Mouse (Mus musculus) Patski (cell line): Measurements from ENCODE around the gene Pccb. TPM values are rescaled to one million over a fixed set of nuclear protein-coding genes. Genes with fewer than 3 reads are reported as not detected.

Experiments
- ATAC-seq: fragments of 100-300 bp; one replicate; pipeline ENCODE4 v1.8.0; 2021
- CTCF ChIA-PET: fragments of 350-600 bp; sonication (Branson Sonifier 250); formaldehyde crosslinking; loops from one replicate; lab custom pipeline; 2022; ENCODE audit warnings: inconsistent platforms; lab: Charles Lee
- POLR2A ChIA-PET: fragments of 350-600 bp; sonication (Branson Sonifier 250); formaldehyde crosslinking; loops from one replicate; lab custom pipeline; 2022; ENCODE audit warnings: antibody characterized with exemption, inconsistent platforms; lab: Charles Lee
- DNase-seq: peaks from one replicate; pipeline ENCODE4 v3.0.0-alpha.2; 2011; ENCODE audit warnings: low read depth, low spot score
- H3K27me3 ChIP-seq: fragments of 371-371 bp; one replicate; pipeline ENCODE4 v1.5.1; 2021
- CTCF ChIP-seq: fragments of 100-300 bp; IDR thresholded peaks from one replicate; pipeline ENCODE4 v1.5.1; 2021
- in situ Hi-C: fragments of 300-500 bp; cut with MboI; formaldehyde crosslinking; loops from 3 replicates; pipeline ENCODE4 v1.11.1; 2018; ENCODE audit warnings: low pct_unique_long_range_greater_than_20kb, mixed read lengths
- polyA plus RNA-seq: library from polyadenylated mRNA; unstranded; gene quantifications from one replicate; pipeline ENCODE4 v1.2.3, GENCODE M21; 2021

Gene Pccb
- polyA plus RNA-seq, 1 experiment from 2014 or later, result 70.8 TPM

DNA sequence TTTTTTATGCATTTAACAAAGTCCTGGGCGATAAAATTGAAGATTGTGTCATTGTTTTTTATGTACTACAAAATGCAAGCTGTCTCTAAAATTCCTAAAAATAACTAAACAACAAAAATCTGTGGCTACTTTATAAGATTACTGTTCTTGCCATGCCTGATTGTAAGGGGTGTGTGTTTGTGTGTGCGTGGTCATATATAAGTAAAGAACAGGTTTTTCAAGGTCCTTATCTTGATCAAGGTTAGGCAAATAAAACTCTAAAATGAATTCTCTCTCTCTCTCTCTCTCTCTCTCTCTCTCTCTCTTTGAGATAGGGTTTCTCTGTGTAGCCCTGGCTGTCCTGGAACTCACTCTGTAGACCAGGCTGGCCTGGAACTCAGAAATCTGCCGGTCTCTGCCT lies 17.3 kb upstream of the Pccb start:
- TF ChIP-seq CTCF, result no peak
- ChIA-PET POLR2A (interaction anchor here (0.6 kb wide), 1 partner anchor 17 kb away, joined by 3 read pairs; the partner anchor contains the start of gene Pccb), CTCF (interaction anchor here (1.0 kb wide), 1 partner anchor 9 kb away, joined by 3 read pairs; no protein-coding TSS in a partner anchor)
- DNase-seq (no peak), ATAC-seq (no peak)
- H3K27me3 ChIP-seq, result no peaks in the 10 kb centered on the region
- in situ Hi-C loops, result no loop called here

DNA sequence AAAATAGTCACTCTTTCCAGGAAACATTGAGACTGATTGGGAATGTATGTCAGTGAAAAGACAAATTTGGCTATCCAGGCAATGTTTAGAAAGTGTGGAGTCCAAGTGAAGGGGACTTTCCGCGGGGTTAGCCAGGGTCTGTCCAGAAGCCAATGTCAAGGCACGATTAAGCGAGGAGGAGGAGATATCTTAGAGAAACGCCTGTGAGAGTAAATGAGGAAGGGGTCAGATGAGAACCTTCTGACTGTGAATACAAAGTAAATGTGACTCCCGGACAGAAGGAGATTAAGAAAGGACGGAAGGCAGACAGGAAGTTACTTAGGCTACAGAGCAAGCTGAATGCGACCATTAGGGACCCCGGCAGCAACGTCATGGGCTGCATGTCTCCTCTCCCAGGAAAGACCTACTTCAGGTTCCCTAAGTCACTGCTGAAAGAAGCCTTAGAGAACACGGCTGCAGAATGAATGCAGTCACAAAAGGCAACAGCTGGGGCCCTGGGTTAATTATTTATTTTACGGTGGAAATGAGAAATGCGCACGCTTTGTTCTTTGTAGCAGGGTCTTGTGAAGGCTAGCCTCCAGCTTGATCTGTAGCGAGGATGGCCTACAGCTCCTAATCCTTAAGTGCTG lies 11.1 kb upstream of the Pccb start:
- H3K27me3 ChIP-seq, result no peaks in the 10 kb centered on the region
- no peak for DNase-seq
- ChIA-PET CTCF (interaction anchor here (1.3 kb wide), 1 partner anchor 8 kb away, joined by 3 read pairs; no protein-coding TSS in a partner anchor), POLR2A (no interaction called here)
- no peak for TF ChIP-seq CTCF
- no peak for ATAC-seq
- in situ Hi-C loops, result no loop called here

DNA sequence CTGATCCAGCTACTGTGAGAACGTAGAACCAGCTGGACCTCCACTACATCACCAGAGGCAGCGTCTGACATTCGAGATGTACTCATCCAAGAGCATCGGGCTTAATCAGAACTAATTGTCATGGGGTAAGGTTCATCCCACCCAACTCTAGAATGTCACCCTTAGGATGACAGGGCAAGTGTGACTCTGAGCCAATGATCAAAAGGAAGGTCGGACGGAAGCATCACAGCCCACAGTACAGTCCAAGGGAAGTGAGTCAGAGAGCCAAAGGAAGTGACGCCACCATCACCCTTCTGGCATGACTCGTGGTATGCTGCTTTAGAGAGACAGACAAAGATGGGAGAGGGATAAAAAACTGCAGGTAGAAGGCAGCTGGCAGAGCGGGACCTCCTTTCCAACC lies 7.6 kb upstream of the Pccb start:
- no peaks in the 10 kb centered on the region for H3K27me3 ChIP-seq
- ChIA-PET CTCF (no interaction called here), POLR2A (no interaction called here)
- no peak for ATAC-seq
- in situ Hi-C loops, result no loop called here
- TF ChIP-seq CTCF, result no peak
- DNase-seq, result no peak

DNA sequence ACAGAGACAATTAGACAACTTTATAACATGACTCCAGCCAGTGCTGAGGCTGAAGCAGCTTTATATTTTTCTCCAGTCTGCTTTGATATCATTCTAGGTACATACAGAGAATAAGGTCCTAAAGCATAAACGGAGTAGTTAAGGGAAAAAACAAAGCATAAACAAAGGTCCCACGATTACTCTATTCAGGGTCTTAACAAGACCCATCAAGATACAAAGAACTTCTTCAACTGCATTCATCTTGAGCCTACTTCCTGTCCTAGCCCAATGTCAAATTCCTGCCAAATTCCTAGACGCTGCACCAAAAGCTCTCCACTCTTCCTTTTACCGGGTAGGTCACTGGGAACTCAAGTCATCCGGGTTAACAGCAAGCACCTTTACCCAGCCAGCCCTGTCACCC lies 6.8 kb upstream of the Pccb start:
- ChIA-PET POLR2A (no interaction called here), CTCF (no interaction called here)
- DNase-seq (no peak), ATAC-seq (no peak)
- in situ Hi-C loops, result no loop called here
- no peak for TF ChIP-seq CTCF
- H3K27me3 ChIP-seq, result no peaks in the 10 kb centered on the region

DNA sequence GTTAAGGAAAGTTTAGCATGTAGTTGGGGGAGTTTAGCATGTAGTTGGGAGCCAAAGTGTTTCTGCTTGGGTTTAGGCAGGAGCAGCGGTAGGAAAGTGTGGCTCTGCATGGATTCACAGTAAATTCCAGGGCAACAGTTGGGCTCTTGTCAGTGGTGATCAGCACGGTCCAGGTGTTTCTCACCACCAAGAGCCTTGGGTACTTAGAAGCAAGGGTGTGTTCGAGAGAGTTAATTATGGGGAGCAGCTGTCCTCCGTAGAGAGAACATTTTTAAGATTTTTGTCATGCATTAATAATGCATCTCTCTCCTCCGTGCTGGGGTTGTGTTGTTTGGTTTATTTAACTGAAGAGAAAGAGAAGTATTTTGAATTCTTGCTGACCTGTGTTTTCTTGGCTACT lies 3.9 kb upstream of the Pccb start:
- in situ Hi-C loops, result loop anchor here (10.0 kb wide), 1 partner anchor 226 kb away; no protein-coding TSS in a partner anchor
- no peaks in the 10 kb centered on the region for H3K27me3 ChIP-seq
- no peak for TF ChIP-seq CTCF
- POLR2A ChIA-PET, result no interaction called here
- CTCF ChIA-PET, result no interaction called here
- no peak for ATAC-seq
- no peak for DNase-seq

DNA sequence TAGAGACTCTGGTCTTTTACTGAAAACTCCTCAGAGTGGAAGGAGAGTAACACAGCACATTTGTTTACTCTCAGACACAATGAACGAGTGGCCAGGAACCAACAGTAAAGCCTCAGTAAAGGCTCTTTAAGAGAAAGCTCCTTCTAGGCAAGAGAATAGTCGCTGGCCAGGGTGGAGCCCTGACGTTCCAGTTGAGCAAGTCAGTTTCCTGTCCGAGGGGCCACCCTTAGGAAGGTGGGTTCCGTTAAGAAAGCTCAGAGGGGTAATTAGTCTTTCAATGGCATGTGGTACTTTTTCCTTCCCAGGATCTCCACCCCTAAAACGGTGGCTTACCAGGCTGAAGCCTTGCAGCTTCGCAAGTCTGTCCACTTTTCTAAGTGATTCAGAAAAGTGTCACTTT lies 2.7 kb upstream of the Pccb start:
- ChIA-PET CTCF (interaction anchor here (1.5 kb wide), 1 partner anchor 26 kb away, joined by 4 read pairs; no protein-coding TSS in a partner anchor), POLR2A (interaction anchor here (0.7 to 1.2 kb wide), 2 partner anchors 17 to 1584 kb away, joined by 3 to 4 read pairs; no protein-coding TSS in a partner anchor)
- in situ Hi-C loops, result loop anchor here (10.0 kb wide), 1 partner anchor 227 kb away; no protein-coding TSS in a partner anchor
- no peak for TF ChIP-seq CTCF
- ATAC-seq (no peak), DNase-seq (no peak)
- H3K27me3 ChIP-seq, result no peaks in the 10 kb centered on the region

DNA sequence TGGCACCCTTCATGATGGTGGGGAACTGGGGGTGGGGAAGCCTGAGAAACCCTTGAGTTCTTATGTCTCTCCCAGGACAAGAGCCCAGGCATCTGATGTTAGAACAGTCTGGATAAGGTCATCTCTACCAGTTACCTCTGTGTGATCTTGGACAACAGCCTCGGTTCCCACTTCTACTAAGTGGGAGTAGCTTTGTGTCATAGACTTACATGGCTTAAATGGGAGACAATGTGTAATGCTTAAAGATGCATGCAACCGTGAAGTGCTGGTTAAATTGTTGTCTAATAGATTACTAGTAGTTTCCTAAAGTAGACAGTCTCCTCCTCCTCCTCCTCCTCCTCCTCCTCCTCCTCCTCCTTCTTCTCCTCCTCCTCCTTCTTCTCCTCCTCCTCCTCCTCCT lies 2.2 kb upstream of the Pccb start:
- in situ Hi-C loops, result loop anchor here (10.0 kb wide), 1 partner anchor 228 kb away; no protein-coding TSS in a partner anchor
- ChIA-PET CTCF (interaction anchor here (1.5 kb wide), 1 partner anchor 26 kb away, joined by 4 read pairs; no protein-coding TSS in a partner anchor), POLR2A (interaction anchor here (0.7 to 1.2 kb wide), 4 partner anchors 17 to 1584 kb away, joined by 3 to 4 read pairs (median 3); no protein-coding TSS in a partner anchor)

DNA sequence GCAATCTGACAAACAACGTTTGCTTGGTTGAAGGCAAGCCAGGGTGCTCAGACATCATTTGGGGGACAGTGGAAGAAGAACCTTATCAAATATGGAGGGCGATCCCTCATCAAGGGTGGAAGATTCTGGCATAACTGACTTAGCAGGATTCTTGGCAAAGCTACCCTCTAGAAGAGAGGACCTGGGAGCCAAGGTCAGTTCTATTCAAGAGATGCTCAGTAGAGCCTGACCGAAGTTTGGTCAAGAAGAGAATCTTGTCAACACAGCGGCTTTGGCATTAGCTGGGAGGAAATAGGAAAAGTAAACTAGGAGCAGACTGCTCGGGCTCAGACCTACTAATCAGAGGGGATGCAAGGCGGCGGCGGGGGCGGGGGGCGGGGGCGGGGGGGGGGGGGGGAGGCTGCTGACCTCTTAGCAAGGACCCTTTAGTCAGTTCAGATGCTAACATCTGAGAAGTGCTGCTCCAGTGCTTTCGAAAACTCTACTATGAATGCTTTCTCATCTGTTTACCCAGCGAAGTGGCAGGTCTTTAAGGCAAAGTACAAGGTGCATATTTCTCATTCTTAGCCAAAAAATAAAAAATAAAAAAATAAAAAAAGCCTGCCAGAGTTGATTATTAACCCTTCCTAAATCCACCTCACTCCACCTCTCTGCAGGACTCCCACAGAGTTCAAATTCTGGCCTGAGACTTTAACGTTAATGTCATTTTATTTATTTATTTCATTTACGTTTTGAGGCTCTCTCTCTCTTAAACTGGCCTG lies 1.3 kb upstream of the Pccb start:
- no peak for TF ChIP-seq CTCF
- POLR2A ChIA-PET, result interaction anchor here (0.5 to 1.5 kb wide), 4 partner anchors 25 to 75 kb away, joined by 3 to 5 read pairs (median 3); partner anchors contain the start of gene Msl2
- H3K27me3 ChIP-seq, result no peaks in the 10 kb centered on the region
- ATAC-seq (no peak), DNase-seq (no peak)
- CTCF ChIA-PET, result no interaction called here
- in situ Hi-C loops, result loop anchor here (10.0 kb wide), 1 partner anchor 229 kb away; no protein-coding TSS in a partner anchor

More for the DNA sequence above, 2.2 kb upstream of the Pccb start:
- DNase-seq (no peak), ATAC-seq (no peak)
- H3K27me3 ChIP-seq, result no peaks in the 10 kb centered on the region
- TF ChIP-seq CTCF, result no peak

DNA sequence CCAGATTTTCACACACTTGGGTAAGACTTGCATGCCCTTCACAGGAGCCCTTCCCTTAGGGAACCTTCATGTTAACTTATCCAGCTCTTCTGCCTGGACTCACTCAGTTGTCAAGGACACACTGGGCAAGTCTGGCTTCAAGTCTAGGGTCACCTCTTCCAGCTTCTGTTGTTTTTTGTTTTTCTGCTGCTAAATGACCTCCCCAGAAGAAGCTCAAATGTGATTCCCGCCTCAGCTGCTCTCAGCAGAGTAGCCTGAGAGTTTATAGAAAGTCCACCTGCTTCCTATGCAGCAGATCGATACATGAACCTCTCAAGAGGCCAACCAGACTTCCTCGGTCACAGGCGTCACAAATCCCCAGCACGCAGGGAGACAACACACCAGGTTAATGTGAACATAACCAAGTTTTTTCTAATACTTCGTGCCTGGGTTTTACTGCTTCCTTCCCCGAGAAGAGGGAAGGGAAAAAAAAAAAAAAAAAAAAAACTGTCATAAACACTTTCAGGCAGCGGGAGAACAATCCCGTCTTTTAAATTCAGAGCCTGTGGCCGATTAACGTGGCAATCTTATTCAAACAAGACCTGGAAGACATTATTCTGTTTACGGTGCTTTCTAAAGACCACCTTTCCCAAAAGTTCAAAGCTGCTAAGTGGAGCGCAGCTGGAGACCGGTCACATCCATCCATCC lies 794 bp downstream of the Pccb start:
- in situ Hi-C loops, result loop anchor here (10.0 kb wide), 1 partner anchor 231 kb away; no protein-coding TSS in a partner anchor
- POLR2A ChIA-PET, result interaction anchor here (0.7 kb wide), 1 partner anchor 46 kb away, joined by 3 read pairs; no protein-coding TSS in a partner anchor
- ATAC-seq (no peak), DNase-seq (no peak)
- TF ChIP-seq CTCF, result no peak
- no peaks in the 10 kb centered on the region for H3K27me3 ChIP-seq
- CTCF ChIA-PET, result interaction anchor here (1.0 kb wide), 1 partner anchor 9 kb away, joined by 3 read pairs; no protein-coding TSS in a partner anchor

DNA sequence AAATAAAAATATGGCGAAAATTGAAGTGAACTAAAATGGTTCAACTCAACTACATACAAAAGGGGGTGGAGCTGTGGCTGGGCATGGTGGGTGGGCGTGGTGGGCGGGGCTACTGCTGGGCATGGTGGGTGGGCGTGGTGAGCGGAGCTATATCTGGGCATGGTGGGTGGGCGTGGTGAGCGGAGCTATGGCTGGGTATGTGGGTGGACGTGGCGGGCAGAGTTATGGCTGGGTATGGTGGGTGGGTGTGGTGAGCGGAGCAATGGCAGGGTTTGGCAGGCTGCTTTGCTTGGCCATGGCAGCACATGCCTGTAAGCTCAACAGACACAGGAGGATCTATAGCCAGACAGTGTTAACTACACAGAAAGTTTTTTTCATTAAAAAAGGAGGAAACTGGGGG lies 15.9 kb downstream of the Pccb start:
- POLR2A ChIA-PET, result no interaction called here
- CTCF ChIA-PET, result no interaction called here
- in situ Hi-C loops, result no loop called here
- ATAC-seq (no peak), DNase-seq (no peak)
- no peak for TF ChIP-seq CTCF
- no peaks in the 10 kb centered on the region for H3K27me3 ChIP-seq
